Mouse (Mus musculus) kidney, postnatal 0 days (tissue): ENCODE measurements at regions not wholly inside any gene's neighbourhood (a gene's known extent, or its start where the extent isn't known, plus 50 kb on each side); places are given as distances from the start of the nearest gene placed in this dataset.

Experiments
- ATAC-seq: fragments of 200-750 bp; cut with Nextera tagmentation; replicated peaks from 2 replicates; pipeline ENCODE4 v1.8.0; 2017; ENCODE audit warnings: low read depth, moderate number of reproducible peaks, moderate TSS enrichment, moderate library complexity; ENCODE audit not compliant: low FRiP score
- DNase-seq: peaks from one replicate; pipeline ENCODE4 v3.0.0-alpha.2; 2016; ENCODE audit warnings: low spot score
- H3K27ac ChIP-seq: fragments of 300-500 bp; sonication (generic); 2 replicates; pipeline ENCODE4 v1.5.1; 2014; ENCODE audit warnings: mild to moderate bottlenecking
- H3K27me3 ChIP-seq: fragments of 300-500 bp; sonication (generic); 2 replicates; pipeline ENCODE4 v1.6.1; 2014; ENCODE audit warnings: low read length, mixed read lengths; ENCODE audit not compliant: insufficient read depth
- H3K36me3 ChIP-seq: fragments of 300-500 bp; sonication (generic); 2 replicates; pipeline ENCODE4 v1.6.1; 2014; ENCODE audit warnings: low read length, mixed read lengths; ENCODE audit not compliant: insufficient read depth
- H3K4me1 ChIP-seq: fragments of 300-500 bp; sonication (generic); replicated peaks from 2 replicates; pipeline ENCODE4 v1.6.1; 2014; ENCODE audit warnings: antibody characterized with exemption, low read length, mixed read lengths; ENCODE audit not compliant: insufficient read depth
- H3K4me2 ChIP-seq: fragments of 300-500 bp; sonication (generic); 2 replicates; pipeline ENCODE4 v1.6.1; 2014; ENCODE audit warnings: mild to moderate bottlenecking, low read length, moderate library complexity, mixed read lengths
- H3K4me3 ChIP-seq: fragments of 300-500 bp; sonication (generic); replicated peaks from 2 replicates; pipeline ENCODE4 v1.5.1; 2014; ENCODE audit warnings: low read depth, low read length
- H3K9ac ChIP-seq: fragments of 300-500 bp; sonication (generic); 2 replicates; pipeline ENCODE4 v1.6.1; 2014; ENCODE audit warnings: low read depth, low read length
- H3K9me3 ChIP-seq: fragments of 300-500 bp; sonication (generic); replicated peaks from 2 replicates; pipeline ENCODE4 v1.6.1; 2016; ENCODE audit warnings: low read length, inconsistent platforms, mixed read lengths
- CTCF ChIP-seq: IDR thresholded peaks from 2 replicates; pipeline ENCODE4 v1.5.1; 2016; ENCODE audit warnings: antibody characterized with exemption, low read depth, mild to moderate bottlenecking, moderate library complexity
- WGBS: fragments of 180-500 bp; shearing (Covaris S2); extraction: QIAGEN DNeasy Blood & Tissue Kit; methylation state at CpG from one replicate; pipeline ENCODE4 v1.1.7; 2014; 5-methylcytosine and 5-hydroxymethylcytosine counted together

- no peak overlapping the region for H3K9ac ChIP-seq
- no peak overlapping the region for H3K4me3 ChIP-seq
- no peaks in the 10 kb centered on the region for H3K27me3 ChIP-seq
- DNase-seq (peak; percentile 31), ATAC-seq (no peak)
- TF ChIP-seq CTCF, result no peak
- no peak overlapping the region for H3K4me2 ChIP-seq
- H3K27ac ChIP-seq, result no peak overlapping the region
- H3K9me3 ChIP-seq, result no peaks in the 10 kb centered on the region
- no peaks in the 10 kb centered on the region; the same call in 1 of the 2 replicates for H3K4me1 ChIP-seq
- no peaks in the 10 kb centered on the region for H3K36me3 ChIP-seq
These were observed 418.1 kb downstream of the Sorl1 start for GRCm38 (mm10) chr9:41705972-41706371.

- no peak for ATAC-seq
- Histone ChIP-seq H3K9ac (no peak overlapping the region), H3K4me2 (no peak overlapping the region), H3K36me3 (no peaks in the 10 kb centered on the region), H3K4me3 (no peak overlapping the region), H3K27ac (no peak overlapping the region), H3K27me3 (no peaks in the 10 kb centered on the region), H3K9me3 (no peaks in the 10 kb centered on the region), H3K4me1 (no peaks in the 10 kb centered on the region; the same call in 1 of the 2 replicates)
- no peak for TF ChIP-seq CTCF
- DNase-seq, result peak; percentile 46
- WGBS, result 35% methylated on average over 8 of the region's 8 CpGs
These were observed 418.6 kb downstream of the Sorl1 start for GRCm38 (mm10) chr9:41705461-41705903.

GRCm38 (mm10) chr9:41703091-41703490, 421.0 kb downstream of the Sorl1 start:
- 67% methylated on average over 6 of the region's 6 CpGs for WGBS
- no peak overlapping the region for H3K9ac ChIP-seq
- ATAC-seq, result no peak

GRCm38 (mm10) chr9:41700683-41701082, 423.4 kb downstream of the Sorl1 start:
- 56% methylated on average over 6 of the region's 6 CpGs for WGBS
- TF ChIP-seq CTCF, result no peak
- H3K9ac ChIP-seq, result no peak overlapping the region

More at GRCm38 (mm10) chr9:41703091-41703490, 421.0 kb downstream of the Sorl1 start:
- no peak for TF ChIP-seq CTCF
- H3K27me3 ChIP-seq, result no peaks in the 10 kb centered on the region
- H3K4me2 ChIP-seq, result no peak overlapping the region
- no peaks in the 10 kb centered on the region for H3K36me3 ChIP-seq
- H3K9me3 ChIP-seq, result no peaks in the 10 kb centered on the region
- no peak overlapping the region for H3K4me3 ChIP-seq
- H3K27ac ChIP-seq, result no peak overlapping the region
- no peak for DNase-seq
- no peaks in the 10 kb centered on the region; the same call in 1 of the 2 replicates for H3K4me1 ChIP-seq

GRCm38 (mm10) chr9:41699031-41699430, 425.1 kb downstream of the Sorl1 start:
- no peak for DNase-seq
- no peaks in the 10 kb centered on the region for H3K36me3 ChIP-seq
- no peaks in the 10 kb centered on the region for H3K9me3 ChIP-seq
- H3K4me3 ChIP-seq, result no peak overlapping the region
- no peaks in the 10 kb centered on the region for H3K27me3 ChIP-seq
- no peak overlapping the region for H3K9ac ChIP-seq
- H3K4me2 ChIP-seq, result no peak overlapping the region
- TF ChIP-seq CTCF, result no peak
- H3K4me1 ChIP-seq, result no peaks in the 10 kb centered on the region
- no peak for ATAC-seq
- no peak overlapping the region for H3K27ac ChIP-seq
- 69% methylated on average over 4 of the region's 4 CpGs for WGBS

More at GRCm38 (mm10) chr9:41700683-41701082, 423.4 kb downstream of the Sorl1 start:
- H3K27ac ChIP-seq, result no peak overlapping the region
- no peak overlapping the region for H3K4me2 ChIP-seq
- H3K4me1 ChIP-seq, result no peaks in the 10 kb centered on the region
- no peaks in the 10 kb centered on the region for H3K27me3 ChIP-seq
- no peaks in the 10 kb centered on the region for H3K9me3 ChIP-seq
- no peak for ATAC-seq
- no peak overlapping the region for H3K4me3 ChIP-seq
- no peaks in the 10 kb centered on the region for H3K36me3 ChIP-seq
- DNase-seq, result no peak

- Histone ChIP-seq H3K27me3 (no peaks in the 10 kb centered on the region), H3K9ac (no peak overlapping the region), H3K4me1 (no peaks in the 10 kb centered on the region), H3K4me3 (no peak overlapping the region), H3K36me3 (no peaks in the 10 kb centered on the region), H3K9me3 (no peaks in the 10 kb centered on the region), H3K4me2 (no peak overlapping the region), H3K27ac (no peak overlapping the region)
- DNase-seq (no peak), ATAC-seq (no peak)
- no peak for TF ChIP-seq CTCF
- 63% methylated on average over 24 of the region's 24 CpGs for WGBS
These were observed 426.3 kb downstream of the Sorl1 start for GRCm38 (mm10) chr9:41697611-41698467.

- Histone ChIP-seq H3K27me3 (no peaks in the 10 kb centered on the region), H3K9ac (no peak overlapping the region), H3K4me3 (no peak overlapping the region), H3K4me2 (no peak overlapping the region), H3K4me1 (no peaks in the 10 kb centered on the region), H3K36me3 (no peaks in the 10 kb centered on the region), H3K27ac (no peak overlapping the region), H3K9me3 (no peaks in the 10 kb centered on the region)
- no peak for DNase-seq
- TF ChIP-seq CTCF, result no peak
- ATAC-seq, result no peak
These were observed 426.9 kb downstream of the Sorl1 start for GRCm38 (mm10) chr9:41697160-41697559.
